Mouse (Mus musculus) G1E (cell line): ENCODE measurements around the gene Il33.

Experiments
- CTCF ChIP-seq: IDR thresholded peaks from 2 replicates; pipeline ENCODE4 v1.5.1; 2012; ENCODE audit warnings: low read depth, low read length, inconsistent platforms, mixed read lengths
- GATA2 ChIP-seq: IDR thresholded peaks from 2 replicates; pipeline ENCODE4 v1.6.1; 2012; ENCODE audit warnings: low read depth, low read length, inconsistent platforms, borderline replicate concordance
- POLR2AphosphoS5 ChIP-seq: IDR thresholded peaks from 2 replicates; pipeline ENCODE4 v1.6.1; 2012; ENCODE audit warnings: low read depth, low read length, inconsistent platforms; ENCODE audit not compliant: insufficient replicate concordance
- TAL1 ChIP-seq: conservative IDR thresholded peaks from 2 replicates; pipeline ENCODE4 v1.6.1; 2012; ENCODE audit warnings: low read depth, low read length, inconsistent platforms, mixed read lengths

GRCm38 (mm10) chr19:29924638-29925258, at the start of gene Il33:
- TF ChIP-seq POLR2AphosphoS5: no peak
- no peak for TF ChIP-seq CTCF
- no peak for TF ChIP-seq TAL1
- no peak for TF ChIP-seq GATA2
